Mouse (Mus musculus) hindbrain, embryonic 14.5 days (tissue): Measurements from ENCODE around the gene Akap7. TPM values are rescaled to one million over a fixed set of nuclear protein-coding genes. Genes with fewer than 3 reads are reported as not detected.

Experiments used
- ATAC-seq: fragments of 200-750 bp; cut with Nextera tagmentation; 2 replicates; pipeline ENCODE4 v1.8.0; 2017; ENCODE audit warnings: moderate number of reproducible peaks, mild to moderate bottlenecking, moderate TSS enrichment, moderate library complexity; ENCODE audit not compliant: low FRiP score
- DNase-seq: peaks from one replicate; pipeline ENCODE4 v3.0.0-alpha.2; 2015; ENCODE audit warnings: low spot score
- H3K27ac ChIP-seq: fragments of 300-500 bp; sonication (generic); 2 replicates; pipeline ENCODE4 v1.5.1; 2014; ENCODE audit warnings: mild to moderate bottlenecking, moderate library complexity
- H3K27me3 ChIP-seq: fragments of 300-500 bp; sonication (generic); 2 replicates; pipeline ENCODE4 v1.6.1; 2014; ENCODE audit warnings: mild to moderate bottlenecking, low read length, mixed read lengths; ENCODE audit not compliant: control insufficient read depth, insufficient read depth
- H3K36me3 ChIP-seq: fragments of 300-500 bp; sonication (generic); replicated peaks from 2 replicates; pipeline ENCODE4 v1.6.1; 2014; ENCODE audit not compliant: control insufficient read depth, insufficient read depth
- H3K4me1 ChIP-seq: fragments of 300-500 bp; sonication (generic); replicated peaks from 2 replicates; pipeline ENCODE4 v1.6.1; 2014; ENCODE audit warnings: antibody characterized with exemption, low read length, mixed read lengths; ENCODE audit not compliant: control insufficient read depth, insufficient read depth
- H3K4me2 ChIP-seq: fragments of 300-500 bp; sonication (generic); replicated peaks from 2 replicates; pipeline ENCODE4 v1.6.1; 2014; ENCODE audit warnings: mild to moderate bottlenecking, moderate library complexity
- H3K4me3 ChIP-seq: fragments of 300-500 bp; sonication (generic); replicated peaks from 2 replicates; pipeline ENCODE4 v1.5.1; 2014; ENCODE audit warnings: mild to moderate bottlenecking, low read length
- H3K9ac ChIP-seq: fragments of 300-500 bp; sonication (generic); 2 replicates; pipeline ENCODE4 v1.6.1; 2014
- H3K9me3 ChIP-seq: fragments of 300-500 bp; sonication (generic); 2 replicates; pipeline ENCODE4 v1.6.1; 2016; ENCODE audit warnings: low read length; ENCODE audit not compliant: control insufficient read depth
- WGBS: fragments of 180-500 bp; shearing (Covaris S2); extraction: QIAGEN DNeasy Blood & Tissue Kit; methylation state at CpG from one replicate; pipeline ENCODE4 v1.1.7; 2014; 5-methylcytosine and 5-hydroxymethylcytosine counted together
- polyA plus RNA-seq: library from polyadenylated mRNA; unstranded; fragments of >200 nt; fragmentation: Nextera tagmentation; extraction: Ambion mirVana; gene quantifications from 2 replicates; pipeline ENCODE4 v1.2.1, GENCODE M21; 2014

Akap7 gene
- polyA plus RNA-seq, 1 experiment from 2014 or later: 48.8 TPM

GRCm38 (mm10) chr10:25291053-25291452, 16.6 kb downstream of the Akap7 start:
- 88% methylated on average over 4 of the region's 4 CpGs for WGBS
- H3K27ac ChIP-seq: no peak overlapping the region

GRCm38 (mm10) chr10:25285100-25285811, 22.4 kb downstream of the Akap7 start:
- Histone ChIP-seq H3K4me3 (no peak overlapping the region), H3K9ac (no peak overlapping the region), H3K4me1 (no peaks in the 10 kb centered on the region), H3K4me2 (no peak overlapping the region), H3K36me3 (no peaks in the 10 kb centered on the region), H3K27ac (no peak overlapping the region), H3K9me3 (no peaks in the 10 kb centered on the region), H3K27me3 (no peaks in the 10 kb centered on the region)
- ATAC-seq (no peak), DNase-seq (no peak)
- WGBS: 88% methylated on average over 11 of the region's 11 CpGs

More at GRCm38 (mm10) chr10:25291053-25291452, 16.6 kb downstream of the Akap7 start:
- DNase-seq (no peak), ATAC-seq (no peak)
- H3K4me2 ChIP-seq: no peak overlapping the region
- no peaks in the 10 kb centered on the region for H3K36me3 ChIP-seq
- H3K4me3 ChIP-seq: no peak overlapping the region
- no peaks in the 10 kb centered on the region for H3K27me3 ChIP-seq
- no peaks in the 10 kb centered on the region for H3K9me3 ChIP-seq
- no peak overlapping the region for H3K9ac ChIP-seq
- no peaks in the 10 kb centered on the region for H3K4me1 ChIP-seq

GRCm38 (mm10) chr10:25284427-25285099, 23.1 kb downstream of the Akap7 start:
- no peak for DNase-seq
- ATAC-seq: no peak
- WGBS: 89% methylated on average over 8 of the region's 8 CpGs
- no peaks in the 10 kb centered on the region for H3K9me3 ChIP-seq
- H3K9ac ChIP-seq: no peak overlapping the region
- H3K4me3 ChIP-seq: no peak overlapping the region
- no peak overlapping the region for H3K27ac ChIP-seq
- no peaks in the 10 kb centered on the region for H3K36me3 ChIP-seq
- no peak overlapping the region for H3K4me2 ChIP-seq
- H3K4me1 ChIP-seq: no peaks in the 10 kb centered on the region
- H3K27me3 ChIP-seq: no peaks in the 10 kb centered on the region

- no peaks in the 10 kb centered on the region for H3K9me3 ChIP-seq
- no peak overlapping the region for H3K4me2 ChIP-seq
- H3K36me3 ChIP-seq: no peaks in the 10 kb centered on the region
- no peaks in the 10 kb centered on the region for H3K4me1 ChIP-seq
- no peak overlapping the region for H3K9ac ChIP-seq
- no peak for DNase-seq
- no peak overlapping the region for H3K4me3 ChIP-seq
- no peaks in the 10 kb centered on the region for H3K27me3 ChIP-seq
- H3K27ac ChIP-seq: no peak overlapping the region
- WGBS: 87% methylated on average over 7 of the region's 7 CpGs
- ATAC-seq: no peak
These were observed 24.3 kb downstream of the Akap7 start for GRCm38 (mm10) chr10:25283397-25283796.

GRCm38 (mm10) chr10:25280141-25280540, 27.5 kb downstream of the Akap7 start:
- Histone ChIP-seq H3K4me3 (no peak overlapping the region), H3K9me3 (no peaks in the 10 kb centered on the region), H3K9ac (no peak overlapping the region), H3K27ac (no peak overlapping the region), H3K4me2 (no peak overlapping the region), H3K27me3 (no peaks in the 10 kb centered on the region), H3K4me1 (no peaks in the 10 kb centered on the region), H3K36me3 (no peaks in the 10 kb centered on the region)
- 68% methylated on average over 5 of the region's 5 CpGs for WGBS
- ATAC-seq: no peak
- no peak for DNase-seq

DNA sequence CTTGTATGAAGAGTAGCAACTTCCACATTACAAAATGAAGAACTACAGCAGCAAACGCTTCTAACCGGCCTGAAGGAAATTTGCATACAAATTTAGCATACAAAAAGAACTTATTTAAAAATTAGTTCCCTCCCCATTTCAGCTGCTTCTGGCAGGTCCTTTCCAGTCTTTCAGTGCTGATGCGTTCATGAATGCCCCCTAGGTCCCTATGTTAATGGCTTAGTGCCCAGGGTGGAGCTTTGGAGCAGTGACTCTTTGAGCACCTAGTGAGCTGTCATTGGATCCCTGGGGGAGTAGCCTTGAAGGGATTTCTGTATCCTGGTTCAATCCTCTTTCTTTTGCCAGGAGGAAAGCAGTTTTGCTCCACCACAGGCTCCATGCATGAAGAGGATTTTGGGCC, 28.3 kb downstream of the Akap7 start:
- no peak for ATAC-seq
- H3K27me3 ChIP-seq: no peaks in the 10 kb centered on the region
- DNase-seq: no peak
- H3K4me1 ChIP-seq: no peaks in the 10 kb centered on the region
- 34% methylated on average over 3 of the region's 3 CpGs for WGBS
- 0 out of 2 replicates have a peak overlapping the region, but pooled peaks have one; percentile 20 for H3K27ac ChIP-seq
- no peaks in the 10 kb centered on the region for H3K9me3 ChIP-seq
- no peak overlapping the region for H3K9ac ChIP-seq
- H3K4me3 ChIP-seq: no peak overlapping the region
- no peak overlapping the region for H3K4me2 ChIP-seq
- H3K36me3 ChIP-seq: no peaks in the 10 kb centered on the region

GRCm38 (mm10) chr10:25275492-25275891, 32.2 kb downstream of the Akap7 start:
- no peaks in the 10 kb centered on the region for H3K36me3 ChIP-seq
- no peak overlapping the region for H3K4me2 ChIP-seq
- DNase-seq: no peak
- no peaks in the 10 kb centered on the region for H3K4me1 ChIP-seq
- no peaks in the 10 kb centered on the region for H3K27me3 ChIP-seq
- no peak overlapping the region for H3K4me3 ChIP-seq
- 87% methylated on average over 7 of the region's 7 CpGs for WGBS
- H3K27ac ChIP-seq: no peak overlapping the region
- ATAC-seq: no peak
- H3K9me3 ChIP-seq: no peaks in the 10 kb centered on the region
- H3K9ac ChIP-seq: no peak overlapping the region

DNA sequence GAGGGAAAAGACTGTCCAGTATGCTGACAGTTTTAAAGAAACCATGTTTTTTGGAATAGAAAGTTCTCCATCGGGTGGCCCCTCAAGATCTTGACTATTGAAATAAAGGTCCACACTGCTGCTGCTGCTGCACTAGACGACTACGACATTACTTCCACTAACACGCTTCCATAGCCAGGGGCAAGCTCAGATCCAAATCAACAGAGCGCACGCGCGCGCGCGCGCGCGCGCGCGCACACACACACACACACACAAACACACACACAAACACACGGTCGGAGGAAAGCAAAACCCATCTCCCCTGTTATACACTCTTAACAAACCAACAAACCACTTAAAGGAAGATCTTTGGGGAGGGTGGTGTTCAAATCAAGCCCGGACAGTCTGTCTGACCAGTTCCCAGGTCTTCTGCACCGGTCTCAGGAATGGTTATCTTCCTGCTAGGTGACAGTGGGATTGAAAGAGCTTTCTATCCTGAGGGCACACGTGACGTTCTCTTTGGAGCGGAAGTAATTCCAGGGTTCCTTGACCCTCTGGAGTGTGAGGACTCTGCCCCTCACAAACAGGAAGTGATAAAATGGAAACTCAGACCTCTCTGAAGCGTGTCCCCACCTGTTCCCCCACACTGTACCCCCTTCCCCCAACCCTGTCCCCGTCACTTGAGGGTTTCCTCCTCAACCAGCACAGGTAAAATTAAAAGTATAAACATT, 32.9 kb downstream of the Akap7 start:
- Histone ChIP-seq H3K4me1 (no peaks in the 10 kb centered on the region), H3K9me3 (no peaks in the 10 kb centered on the region), H3K9ac (no peak overlapping the region), H3K4me2 (no peak overlapping the region), H3K27me3 (no peaks in the 10 kb centered on the region), H3K4me3 (no peak overlapping the region), H3K27ac (no peak overlapping the region), H3K36me3 (no peaks in the 10 kb centered on the region)
- WGBS: 91% methylated on average over 26 of the region's 26 CpGs
- DNase-seq (no peak), ATAC-seq (no peak)

GRCm38 (mm10) chr10:25273731-25274130, 33.9 kb downstream of the Akap7 start:
- ATAC-seq: no peak
- Histone ChIP-seq H3K36me3 (no peaks in the 10 kb centered on the region), H3K4me1 (no peaks in the 10 kb centered on the region), H3K27ac (no peak overlapping the region), H3K27me3 (no peaks in the 10 kb centered on the region), H3K4me2 (no peak overlapping the region), H3K4me3 (no peak overlapping the region), H3K9ac (no peak overlapping the region), H3K9me3 (no peaks in the 10 kb centered on the region)
- 57% methylated on average over 1 of the region's 1 CpGs for WGBS
- no peak for DNase-seq
